Mouse (Mus musculus): ENCODE measurements around the gene 4930579F01Rik. TPM values are rescaled to one million over a fixed set of nuclear protein-coding genes. Genes with fewer than 3 reads are reported as not detected.
A peak's percentile ranks its signal among the peaks of the same experiment; 100 is the strongest.

Gene 4930579F01Rik
- not detected for total RNA-seq (2021)
- long read RNA-seq, experiment 1 = 0 reads
- long read RNA-seq, experiment 2 = 0 reads

GRCm38 (mm10) chr3:138193683-138194302 is at the start of gene 4930579F01Rik:
TSS of gene 4930579F01Rik (minus strand) at chr3:138193825.
- intact Hi-C loops (cut with DNase I; ENCODE audit: low total_unique reads) = no loop called here

GRCm38 (mm10) chr3:138242933-138243332 is 49.3 kb upstream of the 4930579F01Rik start:
- intact Hi-C loops (cut with DNase I; ENCODE audit: low total_unique reads) = no loop called here
- no peak for DNase-seq

More at GRCm38 (mm10) chr3:138193683-138194302, at the start of gene 4930579F01Rik:
- no peak for DNase-seq

- intact Hi-C loops (cut with DNase I; ENCODE audit: low total_unique reads) = no loop called here
- no peak for DNase-seq
Measured at GRCm38 (mm10) chr3:138242021-138242726, 48.5 kb upstream of the 4930579F01Rik start.

GRCm38 (mm10) chr3:138241371-138241770 is 47.7 kb upstream of the 4930579F01Rik start:
- intact Hi-C loops (cut with DNase I; ENCODE audit: low total_unique reads) = no loop called here
- DNase-seq = no peak

- intact Hi-C loops (cut with DNase I; ENCODE audit: low total_unique reads) = no loop called here
- DNase-seq = no peak
Measured at GRCm38 (mm10) chr3:138240942-138241341, 47.3 kb upstream of the 4930579F01Rik start.

- intact Hi-C loops (cut with DNase I; ENCODE audit: low total_unique reads) = no loop called here
Measured at GRCm38 (mm10) chr3:138240411-138240810, 46.8 kb upstream of the 4930579F01Rik start.

GRCm38 (mm10) chr3:138239461-138239860 is 45.8 kb upstream of the 4930579F01Rik start:
- intact Hi-C loops (cut with DNase I; ENCODE audit: low total_unique reads) = no loop called here
- no peak for DNase-seq

More at GRCm38 (mm10) chr3:138240411-138240810, 46.8 kb upstream of the 4930579F01Rik start:
- DNase-seq = no peak

GRCm38 (mm10) chr3:138238046-138238445 is 44.4 kb upstream of the 4930579F01Rik start:
- intact Hi-C loops (cut with DNase I; ENCODE audit: low total_unique reads) = no loop called here
- no peak for DNase-seq

- DNase-seq = no peak
- intact Hi-C loops (cut with DNase I; ENCODE audit: low total_unique reads) = no loop called here
Measured at GRCm38 (mm10) chr3:138236546-138237163, 43.0 kb upstream of the 4930579F01Rik start.

- intact Hi-C loops (cut with DNase I; ENCODE audit: low total_unique reads) = no loop called here
- no peak for DNase-seq
Measured at GRCm38 (mm10) chr3:138231531-138231930, 37.9 kb upstream of the 4930579F01Rik start.

GRCm38 (mm10) chr3:138230266-138230665 is 36.6 kb upstream of the 4930579F01Rik start:
- DNase-seq = no peak
- intact Hi-C loops (cut with DNase I; ENCODE audit: low total_unique reads) = no loop called here

GRCm38 (mm10) chr3:138229448-138229847 is 35.8 kb upstream of the 4930579F01Rik start:
- intact Hi-C loops (cut with DNase I; ENCODE audit: low total_unique reads) = no loop called here
- no peak for DNase-seq

- intact Hi-C loops (cut with DNase I; ENCODE audit: low total_unique reads) = no loop called here
- no peak for DNase-seq
Measured at GRCm38 (mm10) chr3:138227782-138228181, 34.2 kb upstream of the 4930579F01Rik start.

GRCm38 (mm10) chr3:138227082-138227481 is 33.5 kb upstream of the 4930579F01Rik start:
- intact Hi-C loops (cut with DNase I; ENCODE audit: low total_unique reads) = no loop called here
- DNase-seq = no peak

- DNase-seq = no peak
- intact Hi-C loops (cut with DNase I; ENCODE audit: low total_unique reads) = no loop called here
Measured at GRCm38 (mm10) chr3:138226476-138226875, 32.9 kb upstream of the 4930579F01Rik start.

- intact Hi-C loops (cut with DNase I; ENCODE audit: low total_unique reads) = no loop called here
- no peak for DNase-seq
Measured at GRCm38 (mm10) chr3:138225853-138226252, 32.2 kb upstream of the 4930579F01Rik start.

GRCm38 (mm10) chr3:138225331-138225730 is 31.7 kb upstream of the 4930579F01Rik start:
- no peak for DNase-seq

GRCm38 (mm10) chr3:138224363-138224954 is 30.8 kb upstream of the 4930579F01Rik start:
- no peak for DNase-seq
- intact Hi-C loops (cut with DNase I; ENCODE audit: low total_unique reads) = loop anchor here (5.0 kb wide), 2 partner anchors 183 to 203 kb away; no protein-coding TSS in a partner anchor

More at GRCm38 (mm10) chr3:138225331-138225730, 31.7 kb upstream of the 4930579F01Rik start:
- intact Hi-C loops (cut with DNase I; ENCODE audit: low total_unique reads) = no loop called here

- intact Hi-C loops (cut with DNase I; ENCODE audit: low total_unique reads) = loop anchor here (5.0 kb wide), 2 partner anchors 184 to 204 kb away; no protein-coding TSS in a partner anchor
- DNase-seq = peak; percentile 54
Measured at GRCm38 (mm10) chr3:138222952-138223351, 29.3 kb upstream of the 4930579F01Rik start.

- DNase-seq = no peak
- intact Hi-C loops (cut with DNase I; ENCODE audit: low total_unique reads) = loop anchor here (5.0 kb wide), 2 partner anchors 185 to 205 kb away; no protein-coding TSS in a partner anchor
Measured at GRCm38 (mm10) chr3:138222511-138222910, 28.9 kb upstream of the 4930579F01Rik start.

Data from gastrocnemius, postnatal 14 days (tissue).